Mouse (Mus musculus): ENCODE measurements at regions not wholly inside any gene's neighbourhood (a gene's known extent, or its start where the extent isn't known, plus 50 kb on each side); places are given as distances from the start of the nearest gene placed in this dataset.

DNA sequence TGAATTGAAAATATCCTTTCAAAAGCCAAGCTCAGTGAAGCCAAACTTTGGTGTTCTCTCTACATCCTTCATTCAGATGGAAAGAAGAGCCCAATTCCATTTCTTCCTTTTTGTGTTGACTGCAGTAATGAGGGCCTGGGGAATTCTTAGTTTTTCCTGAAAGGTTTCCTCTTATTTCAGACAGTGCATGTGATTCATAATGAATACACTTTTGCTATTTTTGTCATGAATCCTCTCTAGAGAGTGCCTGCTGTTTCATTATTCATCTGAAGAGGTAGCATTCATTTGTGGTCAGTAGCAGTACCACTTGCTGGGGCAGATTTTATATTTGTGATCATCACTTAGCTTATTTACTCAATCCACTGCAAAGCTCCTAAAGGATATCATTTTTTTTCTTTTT, 303.0 kb upstream of the Anxa10 start:
- H3K4me3 ChIP-seq (replicated peaks), result no peak overlapping the region
- no peaks in the 10 kb centered on the region for H3K4me1 ChIP-seq (replicated peaks)
- H3K27ac ChIP-seq, result no peak overlapping the region
- H3K27me3 ChIP-seq, result no peaks in the 10 kb centered on the region
- ATAC-seq, result peak; percentile 83
- H3K9ac ChIP-seq (replicated peaks), result no peak overlapping the region
- no peaks in the 10 kb centered on the region for H3K9me3 ChIP-seq
- no peaks in the 10 kb centered on the region for H3K36me3 ChIP-seq
- H3K4me2 ChIP-seq (replicated peaks), result no peak overlapping the region

GRCm38 (mm10) chr8:62417549-62417948, 294.6 kb upstream of the Anxa10 start:
- WGBS, result 31% methylated on average over 6 of the region's 6 CpGs
- ATAC-seq, result no peak
- H3K9ac ChIP-seq (replicated peaks), result no peak overlapping the region
- H3K4me2 ChIP-seq (replicated peaks), result no peak overlapping the region
- H3K36me3 ChIP-seq, result no peaks in the 10 kb centered on the region
- H3K4me3 ChIP-seq (replicated peaks), result no peak overlapping the region
- no peaks in the 10 kb centered on the region for H3K9me3 ChIP-seq
- no peak overlapping the region for H3K27ac ChIP-seq
- H3K27me3 ChIP-seq, result no peaks in the 10 kb centered on the region
- no peaks in the 10 kb centered on the region for H3K4me1 ChIP-seq (replicated peaks)

Data from midbrain, embryonic 13.5 days (tissue).